Mouse (Mus musculus): ENCODE measurements around the gene Agpat4.

DNA sequence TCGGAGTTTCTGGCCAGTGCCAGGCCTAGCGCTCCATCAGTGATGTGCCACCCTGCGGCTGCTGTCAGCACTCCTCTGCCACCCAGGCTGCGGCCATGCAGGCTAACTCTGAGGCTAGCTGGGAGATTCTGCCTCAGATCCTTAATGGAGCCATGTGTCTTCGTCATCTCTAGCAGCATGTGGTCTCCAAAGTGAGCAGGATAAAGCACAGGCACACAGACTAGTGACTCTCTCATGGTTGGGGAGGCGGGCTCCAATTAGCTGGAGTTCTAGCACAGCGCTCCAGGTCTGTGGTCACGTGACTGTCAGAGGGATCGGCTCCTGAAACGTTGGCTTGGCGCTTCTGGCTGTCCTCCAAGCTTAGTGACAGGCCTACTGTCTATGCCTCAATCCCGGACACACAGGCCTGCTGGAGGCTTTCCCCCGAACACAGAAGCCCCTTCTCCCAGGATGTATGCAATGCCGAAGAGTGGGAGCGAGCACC lies 85.0 kb downstream of the Agpat4 start:
- TF ChIP-seq CTCF (IDR thresholded peaks at IDR 0.05; ENCODE audit: borderline replicate concordance, control insufficient read depth, extremely low read depth, insufficient read depth, low read length, poor library complexity): no peak
- TF ChIP-seq POLR2A (IDR thresholded peaks at IDR 0.05; ENCODE audit: control insufficient read depth, extremely low read depth, insufficient read depth, low read length, poor library complexity): no peak
